Mouse (Mus musculus): Measurements from ENCODE around the gene Tmx2.

Tmx2 gene

GRCm38 (mm10) chr2:84638428-84639220, 40.3 kb downstream of the Tmx2 start:
- DNase-seq (ENCODE audit: low spot score in 2 of 2) = no peak

- DNase-seq (ENCODE audit: low spot score in 2 of 2) = no peak
These were observed 41.3 kb downstream of the Tmx2 start for GRCm38 (mm10) chr2:84637452-84638165.

GRCm38 (mm10) chr2:84636231-84636741, 42.7 kb downstream of the Tmx2 start:
- no peak for DNase-seq (ENCODE audit: low spot score in 2 of 2)

- no peak for DNase-seq (ENCODE audit: low spot score in 2 of 2)
These were observed 43.3 kb downstream of the Tmx2 start for GRCm38 (mm10) chr2:84635611-84636010.

GRCm38 (mm10) chr2:84634934-84635482, 43.9 kb downstream of the Tmx2 start:
- DNase-seq (ENCODE audit: low spot score in 2 of 2) = no peak

- no peak for DNase-seq (ENCODE audit: low spot score in 2 of 2)
These were observed 44.9 kb downstream of the Tmx2 start for GRCm38 (mm10) chr2:84634006-84634405.

GRCm38 (mm10) chr2:84632999-84633398, 45.9 kb downstream of the Tmx2 start:
- no peak for DNase-seq (ENCODE audit: low spot score in 2 of 2)

GRCm38 (mm10) chr2:84632001-84632400, 46.9 kb downstream of the Tmx2 start:
- no peak for DNase-seq (ENCODE audit: low spot score in 2 of 2)

- no peak for DNase-seq (ENCODE audit: low spot score in 2 of 2)
These were observed 51.9 kb downstream of the Tmx2 start for GRCm38 (mm10) chr2:84627036-84627435.

- no peak for DNase-seq (ENCODE audit: low spot score in 2 of 2)
These were observed 52.5 kb downstream of the Tmx2 start for GRCm38 (mm10) chr2:84626366-84626975.

- no peak for DNase-seq (ENCODE audit: low spot score in 2 of 2)
These were observed 54.7 kb downstream of the Tmx2 start for GRCm38 (mm10) chr2:84624201-84624600.

GRCm38 (mm10) chr2:84623428-84624119, 55.4 kb downstream of the Tmx2 start:
- DNase-seq (ENCODE audit: low spot score in 2 of 2) = no peak

- no peak for DNase-seq (ENCODE audit: low spot score in 2 of 2)
These were observed 56.3 kb downstream of the Tmx2 start for GRCm38 (mm10) chr2:84622668-84623067.

Measured in natural killer cell, adult 2 months (primary cell).